Mouse (Mus musculus): ENCODE data around the gene Gpr157. TPM values are rescaled to one million over a fixed set of nuclear protein-coding genes. Genes with fewer than 3 reads are reported as not detected.

Gene Gpr157
- polyA plus RNA-seq, 1 experiment from 2014 or later = 0.79 TPM

GRCm38 (mm10) chr4:150072416-150073101 is 14.6 kb upstream of the Gpr157 start:
- no peak overlapping the region for H3K9ac ChIP-seq (replicated peaks)
- H3K36me3 ChIP-seq = no peaks in the 10 kb centered on the region
- no peak overlapping the region for H3K27ac ChIP-seq
- ATAC-seq (ENCODE audit: insufficient number of reproducible peaks, insufficient read depth, low FRiP score, low TSS enrichment, low read depth) = no peak
- no peak overlapping the region for H3K4me3 ChIP-seq (replicated peaks)
- peaks cover 13% of the 10 kb centered on the region for H3K4me1 ChIP-seq (replicated peaks)
- no peak overlapping the region for H3K4me2 ChIP-seq
- 49% methylated on average over 15 of the region's 15 CpGs for WGBS
- H3K27me3 ChIP-seq = no peaks in the 10 kb centered on the region
- no peaks in the 10 kb centered on the region for H3K9me3 ChIP-seq

GRCm38 (mm10) chr4:150073102-150073473 is 14.1 kb upstream of the Gpr157 start:
- H3K36me3 ChIP-seq = no peaks in the 10 kb centered on the region

GRCm38 (mm10) chr4:150075350-150075749 is 11.8 kb upstream of the Gpr157 start:
- no peak overlapping the region for H3K9ac ChIP-seq (replicated peaks)
- H3K4me1 ChIP-seq (replicated peaks) = peaks cover 6% of the 10 kb centered on the region
- WGBS = 87% methylated on average over 7 of the region's 7 CpGs
- no peaks in the 10 kb centered on the region for H3K36me3 ChIP-seq
- no peaks in the 10 kb centered on the region for H3K9me3 ChIP-seq
- H3K4me2 ChIP-seq = no peak overlapping the region
- no peaks in the 10 kb centered on the region for H3K27me3 ChIP-seq
- H3K27ac ChIP-seq = no peak overlapping the region
- H3K4me3 ChIP-seq (replicated peaks) = no peak overlapping the region
- ATAC-seq (ENCODE audit: insufficient number of reproducible peaks, insufficient read depth, low FRiP score, low TSS enrichment, low read depth) = no peak

More at GRCm38 (mm10) chr4:150073102-150073473, 14.1 kb upstream of the Gpr157 start:
- no peaks in the 10 kb centered on the region for H3K9me3 ChIP-seq
- no peak for ATAC-seq (ENCODE audit: insufficient number of reproducible peaks, insufficient read depth, low FRiP score, low TSS enrichment, low read depth)
- no peaks in the 10 kb centered on the region for H3K27me3 ChIP-seq
- peaks cover 13% of the 10 kb centered on the region for H3K4me1 ChIP-seq (replicated peaks)
- H3K4me2 ChIP-seq = no peak overlapping the region
- 14% methylated on average over 8 of the region's 8 CpGs for WGBS
- H3K4me3 ChIP-seq (replicated peaks) = no peak overlapping the region
- no peak overlapping the region for H3K27ac ChIP-seq
- no peak overlapping the region for H3K9ac ChIP-seq (replicated peaks)

- ATAC-seq (ENCODE audit: insufficient number of reproducible peaks, insufficient read depth, low FRiP score, low TSS enrichment, low read depth) = no peak
- 0 out of 2 replicates have a peak, but pooled peaks cover 5% of the 10 kb centered on the region for H3K4me1 ChIP-seq (replicated peaks)
Observed at GRCm38 (mm10) chr4:150076147-150076546, 11.0 kb upstream of the Gpr157 start.

GRCm38 (mm10) chr4:150078646-150079045 is 8.5 kb upstream of the Gpr157 start:
- no peak overlapping the region for H3K4me2 ChIP-seq
- no peak overlapping the region for H3K27ac ChIP-seq
- no peak overlapping the region for H3K4me3 ChIP-seq (replicated peaks)
- H3K9me3 ChIP-seq = no peaks in the 10 kb centered on the region
- WGBS = 71% methylated on average over 2 of the region's 2 CpGs
- H3K36me3 ChIP-seq = no peaks in the 10 kb centered on the region
- H3K9ac ChIP-seq (replicated peaks) = no peak overlapping the region
- no peak for ATAC-seq (ENCODE audit: insufficient number of reproducible peaks, insufficient read depth, low FRiP score, low TSS enrichment, low read depth)
- H3K27me3 ChIP-seq = no peaks in the 10 kb centered on the region
- H3K4me1 ChIP-seq (replicated peaks) = 0 out of 2 replicates have a peak, but pooled peaks cover 5% of the 10 kb centered on the region

More at GRCm38 (mm10) chr4:150076147-150076546, 11.0 kb upstream of the Gpr157 start:
- no peak overlapping the region for H3K4me2 ChIP-seq
- H3K36me3 ChIP-seq = no peaks in the 10 kb centered on the region
- no peak overlapping the region for H3K27ac ChIP-seq
- H3K9me3 ChIP-seq = no peaks in the 10 kb centered on the region
- H3K27me3 ChIP-seq = no peaks in the 10 kb centered on the region
- no peak overlapping the region for H3K9ac ChIP-seq (replicated peaks)
- no peak overlapping the region for H3K4me3 ChIP-seq (replicated peaks)
- WGBS = 33% methylated on average over 18 of the region's 18 CpGs

- Histone ChIP-seq H3K4me1 (replicated peaks) (0 out of 2 replicates have a peak, but pooled peaks cover 5% of the 10 kb centered on the region), H3K4me3 (replicated peaks) (no peak overlapping the region)
- WGBS = 74% methylated on average over 7 of the region's 7 CpGs
Observed at GRCm38 (mm10) chr4:150079244-150079643, 7.9 kb upstream of the Gpr157 start.

DNA sequence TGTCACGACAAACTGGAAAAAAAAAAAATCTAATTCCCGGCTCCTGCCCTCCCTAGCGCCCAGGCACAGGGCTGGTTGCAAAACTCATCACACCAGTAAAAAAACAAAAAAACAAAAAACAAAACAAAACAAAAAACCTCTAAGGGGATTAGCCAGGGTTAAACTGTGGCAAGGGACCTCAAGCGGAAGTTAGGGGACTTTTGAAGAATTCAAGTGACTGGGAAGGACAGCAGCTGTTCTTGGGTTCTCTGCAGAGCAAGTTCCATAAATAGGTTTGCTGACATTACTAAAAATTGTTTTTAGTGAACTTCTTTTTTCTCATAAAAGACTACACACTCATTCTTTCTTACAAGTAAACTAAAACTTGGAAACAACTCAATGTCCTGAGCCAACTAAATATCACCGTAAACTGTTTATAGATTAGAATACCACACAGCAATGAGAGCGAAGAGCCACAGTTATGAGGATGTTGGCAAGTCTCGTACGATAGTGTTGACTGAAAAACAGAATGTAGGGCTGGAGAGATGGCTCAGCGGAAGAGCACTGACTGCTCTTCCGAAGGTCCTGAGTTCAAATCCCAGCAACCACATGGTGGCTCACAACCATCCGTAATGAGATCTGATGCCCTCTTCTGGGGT is 6.7 kb upstream of the Gpr157 start:
- WGBS = 89% methylated on average over 11 of the region's 11 CpGs
- Histone ChIP-seq H3K9me3 (peaks cover 3% of the 10 kb centered on the region; the same call in 1 of the 2 replicates), H3K27me3 (no peaks in the 10 kb centered on the region), H3K4me3 (replicated peaks) (no peak overlapping the region), H3K4me2 (no peak overlapping the region), H3K4me1 (replicated peaks) (0 out of 2 replicates have a peak, but pooled peaks cover 5% of the 10 kb centered on the region), H3K36me3 (no peaks in the 10 kb centered on the region), H3K27ac (no peak overlapping the region), H3K9ac (replicated peaks) (no peak overlapping the region)
- no peak for ATAC-seq (ENCODE audit: insufficient number of reproducible peaks, insufficient read depth, low FRiP score, low TSS enrichment, low read depth)

More at GRCm38 (mm10) chr4:150079244-150079643, 7.9 kb upstream of the Gpr157 start:
- no peak for ATAC-seq (ENCODE audit: insufficient number of reproducible peaks, insufficient read depth, low FRiP score, low TSS enrichment, low read depth)
- Histone ChIP-seq H3K4me2 (no peak overlapping the region), H3K9me3 (peaks cover 3% of the 10 kb centered on the region; the same call in 1 of the 2 replicates), H3K9ac (replicated peaks) (no peak overlapping the region), H3K27me3 (no peaks in the 10 kb centered on the region), H3K36me3 (no peaks in the 10 kb centered on the region), H3K27ac (no peak overlapping the region)

- H3K4me3 ChIP-seq (replicated peaks) = no peak overlapping the region
- peaks cover 8% of the 10 kb centered on the region for H3K4me1 ChIP-seq (replicated peaks)
- no peak overlapping the region for H3K4me2 ChIP-seq
- H3K9me3 ChIP-seq = peaks cover 3% of the 10 kb centered on the region; the same call in 1 of the 2 replicates
- WGBS = 87% methylated on average over 4 of the region's 4 CpGs
- H3K36me3 ChIP-seq = no peaks in the 10 kb centered on the region
- H3K27ac ChIP-seq = no peak overlapping the region
- H3K27me3 ChIP-seq = peaks cover 25% of the 10 kb centered on the region
- no peak for ATAC-seq (ENCODE audit: insufficient number of reproducible peaks, insufficient read depth, low FRiP score, low TSS enrichment, low read depth)
- no peak overlapping the region for H3K9ac ChIP-seq (replicated peaks)
Observed at GRCm38 (mm10) chr4:150085366-150085765, 1.8 kb upstream of the Gpr157 start.

- H3K27ac ChIP-seq = peak overlapping the region; percentile 80
- H3K4me2 ChIP-seq = peak overlapping the region; percentile 98
- peaks cover 3% of the 10 kb centered on the region; the same call in 1 of the 2 replicates for H3K9me3 ChIP-seq
- no peak overlapping the region; the same call in 1 of the 2 replicates for H3K9ac ChIP-seq (replicated peaks)
- H3K36me3 ChIP-seq = no peaks in the 10 kb centered on the region
- H3K4me1 ChIP-seq (replicated peaks) = peaks cover 8% of the 10 kb centered on the region
- peak overlapping the region; percentile 64 for H3K4me3 ChIP-seq (replicated peaks)
- peaks cover 32% of the 10 kb centered on the region for H3K27me3 ChIP-seq
- 2% methylated on average over 7 of the region's 7 CpGs for WGBS
- peak; percentile 5 for ATAC-seq (ENCODE audit: insufficient number of reproducible peaks, insufficient read depth, low FRiP score, low TSS enrichment, low read depth)
Observed at GRCm38 (mm10) chr4:150086841-150087160, 364 bp upstream of the Gpr157 start.

GRCm38 (mm10) chr4:150087890-150088530 is 845 bp downstream of the Gpr157 start:
- Histone ChIP-seq H3K4me1 (replicated peaks) (peaks cover 8% of the 10 kb centered on the region), H3K9ac (replicated peaks) (peak overlapping the region; percentile 63), H3K27ac (no peak overlapping the region; the same call in 1 of the 2 replicates), H3K4me3 (replicated peaks) (peak overlapping the region; percentile 64), H3K9me3 (peaks cover 3% of the 10 kb centered on the region; the same call in 1 of the 2 replicates), H3K36me3 (no peaks in the 10 kb centered on the region), H3K4me2 (peak overlapping the region; percentile 98), H3K27me3 (peaks cover 32% of the 10 kb centered on the region)
- ATAC-seq (ENCODE audit: insufficient number of reproducible peaks, insufficient read depth, low FRiP score, low TSS enrichment, low read depth) = no peak
- 15% methylated on average over 29 of the region's 29 CpGs for WGBS

- no peak overlapping the region for H3K27ac ChIP-seq
- H3K9ac ChIP-seq (replicated peaks) = no peak overlapping the region
- no peaks in the 10 kb centered on the region for H3K9me3 ChIP-seq
- 65% methylated on average over 10 of the region's 10 CpGs for WGBS
- ATAC-seq (ENCODE audit: insufficient number of reproducible peaks, insufficient read depth, low FRiP score, low TSS enrichment, low read depth) = no peak
- peaks cover 36% of the 10 kb centered on the region for H3K27me3 ChIP-seq
- peak overlapping the region; percentile 98; the same call in 1 of the 2 replicates for H3K4me2 ChIP-seq
- H3K4me3 ChIP-seq (replicated peaks) = no peak overlapping the region
- H3K36me3 ChIP-seq = no peaks in the 10 kb centered on the region
- peaks cover 18% of the 10 kb centered on the region for H3K4me1 ChIP-seq (replicated peaks)
Observed at GRCm38 (mm10) chr4:150089121-150089520, 2.0 kb downstream of the Gpr157 start.

Data from limb, embryonic 12.5 days (tissue).